Mouse (Mus musculus) cerebellum, adult 9-10 months (tissue): ENCODE results near the gene Gm14214.

Experiments used
- DNase-seq: peaks from one replicate; pipeline ENCODE4 v3.0.0; 2022

Gene Gm14214

GRCm38 (mm10) chr2:154769930-154770329 is at the start of gene Gm14214:
Gene Gm14214 (minus strand): TSS chr2:154770030.
- DNase-seq: no peak

DNA sequence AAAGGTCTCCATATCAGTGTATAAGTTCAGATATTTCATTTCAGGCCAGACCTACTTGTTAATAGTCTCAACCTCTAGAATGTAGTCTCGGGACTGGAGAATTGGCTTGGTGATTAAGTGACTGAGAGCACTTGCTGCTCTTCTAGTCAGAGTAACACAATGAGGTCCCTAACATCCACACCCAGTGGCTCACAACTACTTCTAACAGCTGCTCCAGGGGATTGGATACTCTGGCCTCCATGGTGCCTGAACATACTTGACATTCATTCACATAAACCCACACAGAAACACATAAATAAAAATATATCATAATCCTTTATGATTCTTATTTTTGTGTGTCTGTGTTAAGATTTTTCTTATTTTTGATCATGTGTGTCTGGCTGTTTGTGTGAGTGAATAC is 48.8 kb upstream of the Gm14214 start:
- no peak for DNase-seq

DNA sequence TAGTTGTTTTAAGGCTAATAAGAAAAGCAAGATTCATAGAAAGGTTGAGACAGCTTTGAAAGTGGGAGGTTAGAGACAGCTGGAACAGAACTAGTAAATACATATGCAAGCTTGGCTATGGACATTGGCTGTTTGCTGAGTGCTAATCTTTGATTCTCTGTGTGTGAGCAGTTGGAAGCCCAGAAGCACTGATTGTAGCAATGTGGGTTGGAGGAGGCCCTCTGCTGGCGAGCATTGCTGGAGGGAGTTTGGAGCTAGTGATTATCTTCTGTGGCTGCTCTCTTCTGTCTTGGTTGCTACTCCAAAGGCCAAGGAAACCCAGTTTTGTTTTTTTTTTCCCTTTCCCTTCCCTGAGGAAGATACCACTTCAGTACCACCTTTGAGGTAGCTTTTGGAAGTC is 48.0 kb upstream of the Gm14214 start:
- peak; percentile 58 for DNase-seq

DNA sequence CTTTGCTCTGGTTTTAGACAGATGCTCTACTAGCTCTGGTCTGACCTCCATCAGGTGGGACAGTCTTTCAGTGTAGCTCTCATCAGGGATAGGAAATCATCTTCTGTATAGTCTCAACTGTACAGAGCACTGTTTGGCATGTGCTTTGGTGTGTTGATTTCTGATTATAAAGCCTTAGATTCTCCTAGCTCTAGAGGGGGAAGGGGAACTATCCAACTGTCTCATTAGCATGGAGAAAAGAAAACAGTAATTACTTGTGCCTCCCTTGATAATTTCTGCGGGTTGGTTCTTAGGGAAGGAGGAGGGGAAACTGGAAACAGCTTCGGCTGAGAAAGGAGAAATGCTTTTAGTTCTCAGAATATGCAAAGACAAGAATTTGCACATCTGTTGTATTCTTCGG is 47.3 kb upstream of the Gm14214 start:
- no peak for DNase-seq

GRCm38 (mm10) chr2:154813426-154813825 is 43.6 kb upstream of the Gm14214 start:
- DNase-seq: no peak

- DNase-seq: no peak
Observed at GRCm38 (mm10) chr2:154810821-154811220, 41.0 kb upstream of the Gm14214 start.

- DNase-seq: peak; percentile 58
Observed at GRCm38 (mm10) chr2:154809107-154809762, 39.4 kb upstream of the Gm14214 start.

DNA sequence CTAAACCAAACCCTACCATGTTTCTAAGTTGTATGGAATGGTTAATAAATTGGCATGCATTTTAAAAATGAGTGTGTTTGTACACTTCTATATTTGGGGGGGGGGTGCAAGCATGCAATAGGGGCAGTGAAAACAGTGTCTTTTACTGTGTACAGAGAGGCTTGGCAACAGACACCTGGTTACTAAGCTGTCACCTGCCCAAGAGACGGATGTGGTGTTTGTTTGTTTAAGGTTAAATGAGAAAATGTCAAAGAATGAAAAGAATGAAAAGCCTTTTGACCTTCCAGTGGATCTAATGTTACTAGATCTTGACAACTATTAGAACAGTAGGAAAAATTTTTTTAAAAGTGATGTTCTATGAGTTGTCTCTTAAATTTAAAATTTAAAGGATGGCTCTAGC is 37.9 kb upstream of the Gm14214 start:
- no peak for DNase-seq

DNA sequence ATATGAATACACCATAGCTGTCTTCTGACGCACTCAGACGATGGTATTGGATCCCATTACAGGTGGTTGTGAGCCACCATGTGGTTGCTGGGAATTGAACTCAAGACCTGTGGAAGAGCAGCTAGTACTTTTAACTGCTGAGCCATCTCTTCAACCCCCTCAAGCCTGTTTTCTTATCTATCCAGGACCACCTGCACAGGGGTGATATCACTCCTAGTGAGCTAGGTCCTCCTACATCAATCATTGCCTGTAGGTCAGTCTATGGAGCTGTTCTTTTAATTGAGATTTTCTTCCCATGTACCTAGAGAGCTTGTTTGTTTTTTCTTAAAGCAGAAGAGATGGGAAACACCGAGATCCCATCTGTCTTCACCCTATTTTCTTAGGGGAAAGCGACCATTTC is 34.0 kb upstream of the Gm14214 start:
- DNase-seq: no peak

GRCm38 (mm10) chr2:154803372-154803771 is 33.5 kb upstream of the Gm14214 start:
- no peak for DNase-seq

- peak; percentile 74 for DNase-seq
Observed at GRCm38 (mm10) chr2:154791661-154792642, 22.1 kb upstream of the Gm14214 start.

- DNase-seq: peak; percentile 97
Observed at GRCm38 (mm10) chr2:154790656-154791483, 21.0 kb upstream of the Gm14214 start, which contains the start of the genes Raly and a. Gene Raly (plus strand): TSS chr2:154791096. Gene a (plus strand): TSS chr2:154791402.

- peak; percentile 54 for DNase-seq
Observed at GRCm38 (mm10) chr2:154789977-154790655, 20.3 kb upstream of the Gm14214 start.

DNA sequence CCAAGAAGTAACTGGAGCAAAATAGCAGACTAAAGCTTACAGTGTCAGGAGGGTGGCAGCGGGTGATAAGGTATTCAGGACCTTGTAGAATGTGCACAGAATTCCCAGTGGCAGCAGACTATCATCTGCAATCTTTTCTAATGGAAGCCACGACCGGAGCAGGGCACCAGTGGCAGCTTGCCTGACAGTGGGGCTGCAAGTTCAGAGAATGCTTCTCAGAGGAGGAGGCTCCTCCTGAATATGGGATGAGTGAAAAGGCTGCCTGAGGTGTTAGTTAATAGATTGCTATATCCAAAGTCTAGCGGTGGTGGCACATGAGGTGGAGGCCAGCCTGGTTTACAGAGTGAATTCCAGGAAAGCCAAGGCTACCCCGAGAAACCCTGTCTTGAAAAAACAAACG is 19.6 kb upstream of the Gm14214 start:
- DNase-seq: peak; percentile 57

DNA sequence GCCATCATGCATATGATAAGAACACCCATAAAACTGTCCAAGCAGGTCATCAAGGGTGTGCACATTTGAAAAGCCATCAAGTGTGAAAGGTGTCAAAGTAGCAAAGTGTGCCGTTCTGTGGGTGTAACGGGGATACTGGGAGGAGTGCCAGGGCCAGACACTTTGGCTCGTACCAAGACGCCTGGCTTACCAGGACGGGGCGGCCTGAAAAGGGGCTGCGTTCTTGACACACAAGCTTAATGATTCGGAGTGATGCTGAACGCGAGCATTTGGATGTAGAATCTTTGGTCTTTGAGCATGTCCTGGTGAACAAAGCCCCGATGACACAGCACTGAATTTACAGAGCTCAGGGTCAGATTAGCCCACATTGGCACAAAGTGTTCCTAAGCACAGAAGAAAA is 16.9 kb upstream of the Gm14214 start:
- no peak for DNase-seq

DNA sequence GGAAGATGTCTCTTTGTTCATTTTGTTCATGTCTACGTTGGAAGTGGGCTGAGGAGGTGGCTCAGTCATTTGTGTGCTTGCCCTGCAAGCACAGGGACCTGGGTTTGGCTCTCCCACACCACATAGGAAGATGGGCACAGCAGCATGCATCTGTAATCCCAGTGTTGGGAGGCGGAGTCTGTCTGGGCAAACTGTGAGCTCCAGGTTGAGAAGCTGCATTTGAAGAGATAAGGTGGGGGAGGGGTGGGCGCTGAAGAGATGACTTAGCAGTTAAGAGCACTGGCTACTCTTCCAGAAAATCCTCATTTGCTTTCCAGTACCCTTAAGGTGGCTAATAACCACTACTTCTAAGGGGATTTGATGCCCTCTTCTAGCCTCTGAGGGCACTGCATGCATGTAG is 16.4 kb upstream of the Gm14214 start:
- no peak for DNase-seq

DNA sequence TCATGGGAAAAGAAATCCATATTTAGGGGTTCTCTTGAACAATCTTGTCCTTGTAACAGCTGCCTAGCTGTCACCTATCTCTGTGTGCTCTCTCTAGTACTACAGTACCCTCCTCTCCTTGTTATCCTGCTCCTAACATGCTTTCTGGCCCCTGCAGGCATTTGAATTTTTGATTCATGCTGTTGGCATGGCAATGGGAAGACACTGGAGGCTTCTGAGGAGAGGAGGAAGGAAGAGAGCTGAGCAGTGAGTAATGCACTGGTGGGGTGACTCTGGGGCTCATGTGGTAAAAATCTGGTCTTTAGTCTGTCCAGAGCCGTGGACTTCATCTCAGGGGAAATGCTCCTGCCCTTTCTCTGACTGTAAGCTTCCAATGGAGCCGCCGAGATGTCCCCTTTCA is 15.5 kb upstream of the Gm14214 start:
- no peak for DNase-seq

GRCm38 (mm10) chr2:154782856-154783650 is 13.2 kb upstream of the Gm14214 start:
- DNase-seq: no peak

DNA sequence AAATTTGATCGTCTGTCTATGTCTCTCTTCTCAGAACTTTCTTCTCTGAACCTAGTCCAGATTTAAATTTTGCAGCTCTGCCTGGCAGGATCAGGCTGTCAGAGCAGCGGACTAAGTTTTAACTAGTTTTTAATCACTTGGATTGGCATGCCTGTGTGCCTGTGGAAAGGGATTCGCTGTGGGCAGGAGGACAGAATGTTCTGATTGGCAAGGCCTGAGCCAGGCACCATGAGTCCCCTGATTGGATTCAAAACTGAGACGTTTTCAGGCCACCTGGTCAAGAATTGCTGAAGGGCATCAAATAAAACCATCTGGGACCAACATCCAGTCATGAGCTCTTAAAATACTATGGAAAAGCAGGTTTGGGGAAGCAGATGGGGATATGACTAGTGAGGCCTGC is 12.5 kb upstream of the Gm14214 start:
- no peak for DNase-seq

DNA sequence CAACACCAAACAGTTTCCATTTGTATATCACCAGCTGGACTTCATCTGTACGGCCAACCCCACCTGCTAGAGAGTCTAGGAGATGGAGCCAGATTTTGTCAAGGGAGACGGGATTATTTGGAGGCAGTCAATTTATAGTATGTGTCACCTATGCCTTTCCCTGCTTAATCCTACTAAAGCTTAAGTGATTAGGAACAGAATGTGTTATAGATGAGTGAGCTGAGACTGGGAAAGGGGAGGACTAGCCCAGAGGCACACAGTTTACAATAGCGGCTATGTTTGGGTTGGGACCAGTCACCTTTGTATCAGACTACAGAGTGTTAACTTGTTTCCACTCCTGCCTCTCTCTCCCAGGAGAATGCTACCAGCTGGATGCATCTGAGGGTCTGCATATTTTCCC is 9.8 kb upstream of the Gm14214 start:
- DNase-seq: no peak

GRCm38 (mm10) chr2:154776496-154776895 is 6.7 kb upstream of the Gm14214 start:
- no peak for DNase-seq

DNA sequence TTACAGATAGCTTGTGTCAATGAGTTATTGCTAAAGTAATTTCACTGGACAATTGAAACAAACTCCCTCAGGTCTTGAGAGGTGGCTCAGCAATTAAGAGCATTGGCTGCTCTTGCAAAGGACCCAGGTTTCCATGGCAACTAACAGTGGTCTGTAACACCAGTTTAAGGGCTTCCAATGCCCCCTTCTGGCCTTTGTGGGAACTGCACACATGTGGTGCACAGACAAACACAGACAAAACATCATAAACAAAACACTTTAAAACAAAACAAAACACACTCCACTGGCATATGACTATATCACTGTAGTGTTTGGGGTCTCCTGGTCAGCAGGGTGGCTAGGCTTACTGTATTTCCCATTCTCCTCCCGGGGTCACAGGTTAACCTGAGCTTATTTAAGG is 4.2 kb upstream of the Gm14214 start:
- DNase-seq: no peak
